Comparison of ENCODE assay signal across 8 mouse cellular contexts in genomic region chr16:35982506-35982901, GRCm38 (mm10). TPM values are rescaled to one million over a fixed set of nuclear protein-coding genes. Genes with fewer than 3 reads are reported as not detected.
DNase-seq lines count a peak whose midpoint lies in the region; ATAC-seq and TF ChIP-seq lines count a peak whose summit lies in the region.

No protein-coding gene starts in this region.

- H3K4me3 ChIP-seq in lung, embryonic 16.5 days (ENCODE audit: low read length): peak overlapping the region; percentile 86
- H3K4me3 ChIP-seq in embryonic fibroblast, embryonic 13.5 days (ENCODE audit: insufficient read depth, low read length): peak overlapping the region; percentile 61
- peak overlapping the region; percentile 94 for H3K4me3 ChIP-seq in limb, embryonic 10.5 days
- H3K4me3 ChIP-seq in neural tube, embryonic 14.5 days (ENCODE audit: low read depth, low read length): peak overlapping the region; percentile 87

- peaks cover 3% of the 10 kb centered on the region; the same call in 1 of the 2 replicates for H3K4me1 ChIP-seq in lung, embryonic 16.5 days (replicated peaks; ENCODE audit: control insufficient read depth, insufficient read depth, low read length)
- H3K4me1 ChIP-seq in embryonic fibroblast, embryonic 13.5 days (ENCODE audit: control insufficient read depth, insufficient read depth, low read length): no peaks in the 10 kb centered on the region
- peaks cover 9% of the 10 kb centered on the region for H3K4me1 ChIP-seq in limb, embryonic 10.5 days
- H3K4me1 ChIP-seq in neural tube, embryonic 14.5 days (ENCODE audit: control insufficient read depth, insufficient read depth, low read length): peaks cover 5% of the 10 kb centered on the region

- H3K27me3 ChIP-seq in lung, embryonic 16.5 days (ENCODE audit: control insufficient read depth, insufficient read depth, low read depth, low read length): no peaks in the 10 kb centered on the region
- no peaks in the 10 kb centered on the region for H3K27me3 ChIP-seq in limb, embryonic 10.5 days (ENCODE audit: low read depth, poor library complexity, severe bottlenecking)
- H3K27me3 ChIP-seq in neural tube, embryonic 14.5 days (ENCODE audit: control insufficient read depth, insufficient read depth, low read length): no peaks in the 10 kb centered on the region

- no peak for ATAC-seq in lung, embryonic 16.5 days (ENCODE audit: low read depth)
- peak; percentile 7 for ATAC-seq in neural tube, embryonic 14.5 days (ENCODE audit: low read depth)

- no peak for TF ChIP-seq POLR2A in embryonic fibroblast, embryonic 13.5 days (IDR thresholded peaks at IDR 0.05; ENCODE audit: low read depth, low read length)

- intact Hi-C loops in gastrocnemius, postnatal 36 days (cut with DNase I): loop anchor here (5.0 kb wide), 1 partner anchor 110 kb away; the partner anchor contains the start of gene Parp14

- DNase-seq in lung, postnatal 36 days: no peak
- DNase-seq in limb, embryonic 10.5 days (ENCODE audit: low spot score): no peak
- no peak for DNase-seq in gastrocnemius, postnatal 36 days
- no peak for DNase-seq in kidney, adult 18-20 months
- DNase-seq in adrenal gland, adult 8-10 months: no peak

- peak overlapping the region; percentile 89 for H3K4me2 ChIP-seq in lung, embryonic 16.5 days (ENCODE audit: low read depth, low read length)
- H3K4me2 ChIP-seq in neural tube, embryonic 14.5 days (ENCODE audit: low read depth, low read length): peak overlapping the region; percentile 67

- H3K27ac ChIP-seq in lung, embryonic 16.5 days (ENCODE audit: low read length): no peak overlapping the region
- H3K27ac ChIP-seq in embryonic fibroblast, embryonic 13.5 days (ENCODE audit: insufficient read depth, low read length): peak overlapping the region; percentile 97
- peak overlapping the region; percentile 97 for H3K27ac ChIP-seq in limb, embryonic 10.5 days
- peak overlapping the region; percentile 99; the same call in 1 of the 2 replicates for H3K27ac ChIP-seq in neural tube, embryonic 14.5 days (ENCODE audit: low read depth, low read length)

- no peaks in the 10 kb centered on the region for H3K36me3 ChIP-seq in lung, embryonic 16.5 days (ENCODE audit: control insufficient read depth, insufficient read depth, low read length)
- H3K36me3 ChIP-seq in limb, embryonic 10.5 days: no peaks in the 10 kb centered on the region
- H3K36me3 ChIP-seq in neural tube, embryonic 14.5 days (ENCODE audit: control insufficient read depth, insufficient read depth, low read length): no peaks in the 10 kb centered on the region

- WGBS in lung, embryonic 16.5 days: 2% methylated on average over 15 of the region's 15 CpGs
- WGBS in limb, embryonic 10.5 days: 6% methylated on average over 15 of the region's 15 CpGs
- 3% methylated on average over 15 of the region's 15 CpGs for WGBS in neural tube, embryonic 14.5 days

- no peak for TF ChIP-seq CTCF in embryonic fibroblast, embryonic 13.5 days (IDR thresholded peaks at IDR 0.05; ENCODE audit: borderline replicate concordance, insufficient read depth, low read length)

- H3K9ac ChIP-seq in lung, embryonic 16.5 days (ENCODE audit: low read length): peak overlapping the region; percentile 92
- peak overlapping the region; percentile 95 for H3K9ac ChIP-seq in neural tube, embryonic 14.5 days (replicated peaks; ENCODE audit: low read depth, low read length)

- no peaks in the 10 kb centered on the region for H3K9me3 ChIP-seq in lung, embryonic 16.5 days (ENCODE audit: control insufficient read depth, low read length)
- no peaks in the 10 kb centered on the region; the same call in 1 of the 2 replicates for H3K9me3 ChIP-seq in limb, embryonic 10.5 days (replicated peaks)
- no peaks in the 10 kb centered on the region for H3K9me3 ChIP-seq in neural tube, embryonic 14.5 days (ENCODE audit: control insufficient read depth, low read length)

RNA-seq across cellular contexts. Expression of gene Kpna1, which starts 4.0 kb away (rescaled TPM):
- 29.5 and 34.8 TPM in 2 replicates for polyA plus RNA-seq in lung, embryonic 16.5 days (2015; fragmentation: Nextera tagmentation; extraction: Ambion mirVana)
- 83.9 and 86.7 TPM in 2 replicates for polyA plus RNA-seq in embryonic fibroblast, embryonic 13.5 days (2011; ENCODE audit: insufficient read length, low read depth, missing spikeins)
- polyA plus RNA-seq in limb, embryonic 10.5 days (2016; fragmentation: Nextera tagmentation; extraction: Ambion mirVana): 58.0 and 59.0 TPM in 2 replicates
- polyA plus RNA-seq in neural tube, embryonic 14.5 days (2014; fragmentation: Nextera tagmentation; extraction: Ambion mirVana): 89.3 and 101 TPM in 2 replicates
- 100 to 1,000 TPM; 156 to 177 TPM for total RNA-seq in gastrocnemius, postnatal 36 days (2021)
- total RNA-seq in adrenal gland, adult 8-10 months (2022): 10 to 100 TPM; 63.4 to 91.0 (median 68.9) TPM

RNA-seq across cellular contexts. Expression of gene Dtx3l, which starts 43.6 kb away (rescaled TPM):
- polyA plus RNA-seq in lung, embryonic 16.5 days (2015; fragmentation: Nextera tagmentation; extraction: Ambion mirVana): 6.9 and 7.0 TPM in 2 replicates
- 10.2 and 12.9 TPM in 2 replicates for polyA plus RNA-seq in embryonic fibroblast, embryonic 13.5 days (2011; ENCODE audit: insufficient read length, low read depth, missing spikeins)
- polyA plus RNA-seq in limb, embryonic 10.5 days (2016; fragmentation: Nextera tagmentation; extraction: Ambion mirVana): 1.8 and 2.7 TPM in 2 replicates
- 0.95 and 2.0 TPM in 2 replicates for polyA plus RNA-seq in neural tube, embryonic 14.5 days (2014; fragmentation: Nextera tagmentation; extraction: Ambion mirVana)
- 1 to 10 TPM; 3.6 to 4.6 TPM for total RNA-seq in gastrocnemius, postnatal 36 days (2021)
- 10 to 100 TPM in 2 of 4 experiments, 1 to 10 TPM in 2; 8.2 to 14.3 (median 11.2) TPM for total RNA-seq in adrenal gland, adult 8-10 months (2022)

RNA-seq across cellular contexts. Expression of gene Parp9, which starts 44.2 kb away (rescaled TPM):
- polyA plus RNA-seq in lung, embryonic 16.5 days (2015; fragmentation: Nextera tagmentation; extraction: Ambion mirVana): 8.8 and 11.1 TPM in 2 replicates
- 19.8 and 26.5 TPM in 2 replicates for polyA plus RNA-seq in embryonic fibroblast, embryonic 13.5 days (2011; ENCODE audit: insufficient read length, low read depth, missing spikeins)
- 1.5 and 2.5 TPM in 2 replicates for polyA plus RNA-seq in limb, embryonic 10.5 days (2016; fragmentation: Nextera tagmentation; extraction: Ambion mirVana)
- 0.78 and 2.1 TPM in 2 replicates for polyA plus RNA-seq in neural tube, embryonic 14.5 days (2014; fragmentation: Nextera tagmentation; extraction: Ambion mirVana)
- total RNA-seq in gastrocnemius, postnatal 36 days (2021): 1 to 10 TPM; 4.3 to 4.7 TPM
- total RNA-seq in adrenal gland, adult 8-10 months (2022): 10 to 100 TPM; 13.3 to 19.8 (median 15.6) TPM

RNA-seq across cellular contexts. Expression of gene Wdr5b, which starts 58.5 kb away (rescaled TPM):
- polyA plus RNA-seq in lung, embryonic 16.5 days (2015; fragmentation: Nextera tagmentation; extraction: Ambion mirVana): 9.9 and 10.2 TPM in 2 replicates
- 3.2 and 4.8 TPM in 2 replicates for polyA plus RNA-seq in embryonic fibroblast, embryonic 13.5 days (2011; ENCODE audit: insufficient read length, low read depth, missing spikeins)
- polyA plus RNA-seq in limb, embryonic 10.5 days (2016; fragmentation: Nextera tagmentation; extraction: Ambion mirVana): 5.0 and 8.3 TPM in 2 replicates
- polyA plus RNA-seq in neural tube, embryonic 14.5 days (2014; fragmentation: Nextera tagmentation; extraction: Ambion mirVana): 15.1 and 15.6 TPM in 2 replicates
- 1 to 10 TPM; 1.2 to 1.8 TPM for total RNA-seq in gastrocnemius, postnatal 36 days (2021)
- total RNA-seq in adrenal gland, adult 8-10 months (2022): 1 to 10 TPM; 4.2 to 6.8 (median 5.3) TPM
